Comparison of ENCODE assay signal across 8 mouse cellular contexts in genomic region chr1:165634151-165634884, GRCm38 (mm10). TPM values are rescaled to one million over a fixed set of nuclear protein-coding genes. Genes with fewer than 3 reads are reported as not detected.
DNase-seq lines count a peak whose midpoint lies in the region; ATAC-seq lines count a peak whose summit lies in the region.

Gene Mpzl1, minus strand, starts transcription at chr1:165634538.

- peak; percentile 100 for ATAC-seq in CD4-positive, CD25-positive, alpha-beta regulatory T cell, adult 4 months
- ATAC-seq in heart, embryonic 14.5 days (ENCODE audit: insufficient number of reproducible peaks, insufficient read depth, low FRiP score, low read depth) = peak; percentile 99
- peak; percentile 99 for ATAC-seq in liver, embryonic 13.5 days (ENCODE audit: low read depth)
- ATAC-seq in stomach, embryonic 16.5 days (ENCODE audit: insufficient read depth, low FRiP score) = peak; percentile 99

- H3K4me3 ChIP-seq in heart, embryonic 14.5 days (ENCODE audit: control insufficient read depth in 1 of 2, insufficient read depth in 1 of 2, low read depth in 1 of 2, low read length in 2 of 2) = peak within 1 kb of the TSS; percentile 82 to 89
- peak within 1 kb of the TSS; percentile 78 for H3K4me3 ChIP-seq in liver, embryonic 13.5 days (replicated peaks)
- H3K4me3 ChIP-seq in stomach, embryonic 16.5 days (replicated peaks; ENCODE audit: low read length) = peak within 1 kb of the TSS; percentile 77

- no peaks in the 10 kb centered on the region for H3K9me3 ChIP-seq in heart, embryonic 14.5 days (ENCODE audit: control insufficient read depth, low read length)
- no peaks in the 10 kb centered on the region for H3K9me3 ChIP-seq in liver, embryonic 13.5 days (replicated peaks)
- no peaks in the 10 kb centered on the region for H3K9me3 ChIP-seq in stomach, embryonic 16.5 days (replicated peaks; ENCODE audit: control insufficient read depth, low read length)

- H3K36me3 ChIP-seq in heart, embryonic 14.5 days (ENCODE audit: control insufficient read depth, insufficient read depth, low read length) = no peaks in the 10 kb centered on the region
- no peaks in the 10 kb centered on the region for H3K36me3 ChIP-seq in liver, embryonic 13.5 days
- no peaks in the 10 kb centered on the region for H3K36me3 ChIP-seq in stomach, embryonic 16.5 days (ENCODE audit: control insufficient read depth, insufficient read depth, low read length)

- WGBS in heart, embryonic 14.5 days = 1% methylated on average over 67 of the region's 73 CpGs
- under 1% methylated on average over 54 of the region's 73 CpGs for WGBS in liver, embryonic 13.5 days (ENCODE audit: insufficient replicate concordance)
- under 1% methylated on average over 73 of the region's 73 CpGs for WGBS in stomach, embryonic 16.5 days

- H3K27me3 ChIP-seq in heart, embryonic 14.5 days (ENCODE audit: control insufficient read depth, insufficient read depth, low read length) = no peaks in the 10 kb centered on the region
- H3K27me3 ChIP-seq in liver, embryonic 13.5 days = peaks cover 9% of the 10 kb centered on the region; the same call in 1 of the 2 replicates
- no peaks in the 10 kb centered on the region for H3K27me3 ChIP-seq in stomach, embryonic 16.5 days (ENCODE audit: control insufficient read depth, insufficient read depth, low read length)

- H3K4me1 ChIP-seq in heart, embryonic 14.5 days (ENCODE audit: control insufficient read depth in 2 of 2, insufficient read depth in 2 of 2, low read length in 2 of 2) = peaks cover 20 to 44% of the 10 kb centered on the region in 2 experiments
- peaks cover 63% of the 10 kb centered on the region for H3K4me1 ChIP-seq in liver, embryonic 13.5 days (replicated peaks)
- H3K4me1 ChIP-seq in stomach, embryonic 16.5 days (ENCODE audit: control insufficient read depth, insufficient read depth, low read length) = peaks cover 32% of the 10 kb centered on the region

- peak within 1 kb of the TSS; percentile 69 for H3K4me2 ChIP-seq in heart, embryonic 14.5 days (ENCODE audit: low read length)
- H3K4me2 ChIP-seq in liver, embryonic 13.5 days = peak within 1 kb of the TSS; percentile 99
- peak within 1 kb of the TSS; percentile 67 for H3K4me2 ChIP-seq in stomach, embryonic 16.5 days (ENCODE audit: low read depth, low read length)

- peak within 1 kb of the TSS; percentile 91 for H3K9ac ChIP-seq in heart, embryonic 14.5 days (ENCODE audit: low read length)
- peak within 1 kb of the TSS; percentile 77 for H3K9ac ChIP-seq in liver, embryonic 13.5 days
- peak within 1 kb of the TSS; percentile 91 for H3K9ac ChIP-seq in stomach, embryonic 16.5 days (ENCODE audit: low read length)

- peak within 1 kb of the TSS; percentile 86 to 95 for H3K27ac ChIP-seq in heart, embryonic 14.5 days (replicated peaks in 1 of 2; ENCODE audit: control insufficient read depth in 1 of 2, insufficient read depth in 1 of 2, low read depth in 2 of 2, low read length in 2 of 2)
- peak within 1 kb of the TSS; percentile 64 for H3K27ac ChIP-seq in liver, embryonic 13.5 days
- peak within 1 kb of the TSS; percentile 96 for H3K27ac ChIP-seq in stomach, embryonic 16.5 days (ENCODE audit: low read length)

- DNase-seq in c-Kit-negative CD71-positive TER-119-positive erythroid progenitor cells, embryonic 14.5 days (ENCODE audit: low read depth, low spot score) = peak; percentile 91
- DNase-seq in fibroblast of lung, adult 2 months (ENCODE audit: low read depth) = peak; percentile 94
- DNase-seq in kidney, postnatal 14 days = peak; percentile 99
- peak; percentile 98 for DNase-seq in liver, embryonic 13.5 days
- peak; percentile 99 for DNase-seq in neural tube, embryonic 10.5 days (ENCODE audit: extremely low spot score, low spot score)

RNA-seq across cellular contexts. Expression of gene Mpzl1, which starts in this region (rescaled TPM):
- under 1 TPM; 0.15 to 0.92 TPM for polyA plus RNA-seq in CD4-positive, CD25-positive, alpha-beta regulatory T cell, adult 4 months (2017; shearing (Covaris generic))
- polyA plus RNA-seq in heart, embryonic 14.5 days (2014; fragmentation: Nextera tagmentation; extraction: Ambion mirVana) = 121 TPM in 2 replicates
- 31.9 and 36.0 TPM in 2 replicates for polyA plus RNA-seq in liver, embryonic 13.5 days (2015; fragmentation: Nextera tagmentation; extraction: Ambion mirVana)
- 140 and 149 TPM in 2 replicates for polyA plus RNA-seq in stomach, embryonic 16.5 days (2015; fragmentation: Nextera tagmentation; extraction: Ambion mirVana)

Comparison
In these comparisons a context has a peak if more than half of its experiments do, and no peak if none do; other contexts are left out.
1. Peak in every context shown above with its lines: DNase-seq, ATAC-seq, H3K4me3 ChIP-seq and H3K27ac ChIP-seq.
2. RNA of gene Mpzl1 (polyA plus RNA-seq): 140 to 149 TPM in stomach, embryonic 16.5 days, 121 TPM in heart, embryonic 14.5 days and 31.9 to 36.0 TPM in liver, embryonic 13.5 days; 0.15 to 0.92 TPM in CD4-positive, CD25-positive, alpha-beta regulatory T cell, adult 4 months; every median in the first group is over 10 times any median in the second.
3. Peak in ATAC-seq in CD4-positive, CD25-positive, alpha-beta regulatory T cell, adult 4 months; RNA of the gene not detected or under 1 TPM.